Mouse (Mus musculus) CH12.LX (cell line): ENCODE measurements at regions not wholly inside any gene's neighbourhood (a gene's known extent, or its start where the extent isn't known, plus 50 kb on each side); places are given as distances from the start of the nearest gene placed in this dataset.

Source experiments
- EP300 ChIP-seq: IDR thresholded peaks from 2 replicates; pipeline ENCODE4 v1.6.1; 2011; ENCODE audit warnings: low read length, improper control_type of control experiment
- HCFC1 ChIP-seq: IDR thresholded peaks from 2 replicates; pipeline ENCODE4 v1.6.1; 2012; ENCODE audit warnings: low read depth, mild to moderate bottlenecking, inconsistent platforms, low read length, improper control_type of control experiment
- POLR2A ChIP-seq: IDR thresholded peaks from 2 replicates; pipeline ENCODE4 v1.6.1; 2011; ENCODE audit warnings: low read depth, mild to moderate bottlenecking, improper control_type of control experiment, low read length
- USF2 ChIP-seq: conservative IDR thresholded peaks from 2 replicates; pipeline ENCODE4 v1.6.1; 2011; ENCODE audit warnings: low read depth, low read length, improper control_type of control experiment

DNA sequence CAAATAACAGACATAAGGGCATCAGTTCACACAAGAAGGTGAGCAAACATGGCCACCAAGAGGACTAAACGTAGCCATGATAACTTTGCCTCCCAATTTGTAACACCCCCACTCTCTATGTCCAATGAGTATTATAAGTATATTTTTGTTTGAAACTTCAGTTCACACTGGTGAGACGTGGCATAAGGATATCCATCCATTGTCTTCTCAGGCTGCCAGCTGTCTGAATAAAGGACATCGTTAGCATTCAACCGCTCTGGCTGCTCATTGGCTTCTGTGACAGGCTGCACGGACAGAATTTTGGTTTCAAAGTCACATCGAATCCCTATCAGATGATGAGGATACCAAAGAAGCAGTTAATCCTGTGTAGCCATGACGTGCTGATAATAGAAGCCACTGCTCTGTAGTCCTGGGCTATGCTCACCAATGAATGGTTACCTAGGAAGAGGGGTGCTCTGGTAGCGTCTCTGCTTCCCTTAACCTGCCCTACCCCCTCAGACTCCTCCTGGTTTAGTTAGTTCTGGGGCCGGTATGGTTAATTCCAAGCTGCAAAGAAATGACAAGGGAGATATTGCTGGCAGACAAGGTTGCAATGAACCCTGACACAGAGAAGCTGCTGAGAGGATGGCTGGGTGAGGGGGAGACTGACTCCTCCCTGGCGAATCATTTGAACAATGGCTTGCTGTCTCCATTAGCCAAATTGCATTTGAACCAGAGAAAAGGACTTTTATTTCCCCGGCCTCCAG is 922.4 kb upstream of the Car8 start:
- no peak for TF ChIP-seq POLR2A
- no peak for TF ChIP-seq USF2
- TF ChIP-seq HCFC1: no peak
- TF ChIP-seq EP300: no peak
